Mouse (Mus musculus) lung, embryonic 16.5 days (tissue): Measurements from ENCODE around the gene Timm17a. TPM values are rescaled to one million over a fixed set of nuclear protein-coding genes. Genes with fewer than 3 reads are reported as not detected.

Experiments
- ATAC-seq: fragments of 200-750 bp; cut with Nextera tagmentation; 2 replicates; pipeline ENCODE4 v1.8.0; 2017; ENCODE audit warnings: low read depth, mild to moderate bottlenecking, moderate library complexity
- H3K27ac ChIP-seq: fragments of 300-500 bp; sonication (generic); 2 replicates; pipeline ENCODE4 v1.5.1; 2014; ENCODE audit warnings: mild to moderate bottlenecking, control low read depth, low read length
- H3K27me3 ChIP-seq: fragments of 300-500 bp; sonication (generic); 2 replicates; pipeline ENCODE4 v1.6.1; 2014; ENCODE audit warnings: low read depth, low read length, mixed read lengths; ENCODE audit not compliant: control insufficient read depth, insufficient read depth
- H3K36me3 ChIP-seq: fragments of 300-500 bp; sonication (generic); 2 replicates; pipeline ENCODE4 v1.6.1; 2014; ENCODE audit warnings: low read length; ENCODE audit not compliant: control insufficient read depth, insufficient read depth
- H3K4me1 ChIP-seq: fragments of 300-500 bp; sonication (generic); replicated peaks from 2 replicates; pipeline ENCODE4 v1.6.1; 2014; ENCODE audit warnings: low read length, mixed read lengths; ENCODE audit not compliant: control insufficient read depth, insufficient read depth
- H3K4me2 ChIP-seq: fragments of 300-500 bp; sonication (generic); 2 replicates; pipeline ENCODE4 v1.6.1; 2014; ENCODE audit warnings: low read depth, low read length, control low read depth
- H3K4me3 ChIP-seq: fragments of 300-500 bp; sonication (generic); 2 replicates; pipeline ENCODE4 v1.5.1; 2014; ENCODE audit warnings: mild to moderate bottlenecking, low read length, control low read depth
- H3K9ac ChIP-seq: fragments of 300-500 bp; sonication (generic); 2 replicates; pipeline ENCODE4 v1.6.1; 2014; ENCODE audit warnings: low read length, control low read depth
- H3K9me3 ChIP-seq: fragments of 300-500 bp; sonication (generic); 2 replicates; pipeline ENCODE4 v1.6.1; 2016; ENCODE audit warnings: low read length; ENCODE audit not compliant: control insufficient read depth
- WGBS: fragments of 180-500 bp; shearing (Covaris S2); extraction: QIAGEN DNeasy Blood & Tissue Kit; methylation state at CpG from one replicate; pipeline ENCODE4 v1.1.7; 2014; 5-methylcytosine and 5-hydroxymethylcytosine counted together
- polyA plus RNA-seq: library from polyadenylated mRNA; unstranded; fragments of >200 nt; fragmentation: Nextera tagmentation; extraction: Ambion mirVana; gene quantifications from 2 replicates; pipeline ENCODE4 v1.2.1, GENCODE M21; 2015

Gene Timm17a
- polyA plus RNA-seq, 1 experiment from 2014 or later: 187 TPM

DNA sequence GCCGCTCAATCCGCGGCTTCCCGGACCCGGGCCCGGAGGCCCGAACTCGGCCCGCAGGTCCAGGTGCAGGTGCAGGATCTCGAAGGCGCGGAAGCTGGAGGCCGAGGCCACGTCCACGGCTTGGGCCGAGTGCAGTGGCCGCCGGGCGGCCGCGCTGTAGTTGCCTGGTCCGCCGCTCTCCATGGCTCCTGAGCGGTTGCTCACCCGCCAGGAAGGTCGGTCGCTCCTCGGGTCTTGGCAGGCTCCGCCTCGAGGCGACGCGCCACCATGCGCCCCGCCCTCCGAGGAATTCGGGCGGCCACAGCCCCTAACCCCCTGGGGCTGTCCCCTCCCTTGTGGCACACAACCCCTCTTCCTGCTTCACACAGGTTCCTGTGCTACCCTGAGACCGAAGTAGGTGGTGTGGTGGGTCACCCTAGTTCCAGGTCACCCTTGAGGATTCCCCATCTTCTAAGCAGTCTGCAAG, 29.7 kb downstream of the Timm17a start, which contains the start of gene Rnpep:
Gene Rnpep (minus strand): TSS at position 259 of the 466 bp plus-strand sequence.
- H3K4me3 ChIP-seq: peak within 1 kb of the TSS; percentile 89
- WGBS: under 1% methylated on average over 39 of the region's 39 CpGs
- ATAC-seq: peak; percentile 92
- H3K4me1 ChIP-seq: peaks cover 18% of the 10 kb centered on the region
- no peaks in the 10 kb centered on the region for H3K9me3 ChIP-seq
- H3K4me2 ChIP-seq: peak within 1 kb of the TSS; percentile 88
- peaks cover 3% of the 10 kb centered on the region; the same call in 1 of the 2 replicates for H3K36me3 ChIP-seq
- peak within 1 kb of the TSS; percentile 94 for H3K27ac ChIP-seq
- peak within 1 kb of the TSS; percentile 96 for H3K9ac ChIP-seq
- no peaks in the 10 kb centered on the region for H3K27me3 ChIP-seq

DNA sequence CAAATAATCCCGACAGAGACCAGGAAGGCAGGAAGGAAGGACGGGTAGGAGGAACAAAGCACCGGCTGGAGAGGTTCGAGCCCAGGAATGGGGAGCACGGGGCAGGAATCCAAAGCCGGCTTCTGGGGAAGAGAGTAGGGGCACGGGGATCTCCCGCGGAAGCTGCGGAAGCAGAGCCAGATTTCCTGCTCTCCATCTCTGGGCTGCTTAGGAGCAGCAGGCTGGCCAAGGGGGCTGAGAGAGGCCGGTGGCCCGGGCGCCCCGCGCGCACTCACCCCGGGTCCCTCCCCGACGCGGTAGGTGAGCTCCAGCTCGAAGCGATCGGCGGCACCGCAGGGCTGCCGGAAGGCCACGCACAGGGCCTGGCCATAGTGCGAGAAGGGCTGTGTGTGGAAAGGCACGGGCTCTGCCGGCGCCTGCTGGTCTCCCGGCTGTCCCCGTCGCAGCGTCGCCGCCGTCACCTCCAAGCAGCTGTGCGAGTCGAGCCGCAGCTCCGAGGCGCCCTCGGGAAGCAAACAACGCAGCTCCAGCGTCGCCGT, 30.2 kb downstream of the Timm17a start:
- H3K4me3 ChIP-seq: peak overlapping the region; percentile 89
- H3K9ac ChIP-seq: peak overlapping the region; percentile 96
- peaks cover 18% of the 10 kb centered on the region for H3K4me1 ChIP-seq
- ATAC-seq: peak; percentile 59
- peak overlapping the region; percentile 94 for H3K27ac ChIP-seq
- H3K4me2 ChIP-seq: peak overlapping the region; percentile 88
- H3K9me3 ChIP-seq: no peaks in the 10 kb centered on the region
- H3K27me3 ChIP-seq: no peaks in the 10 kb centered on the region
- WGBS: 0% methylated on average over 41 of the region's 48 CpGs
- peaks cover 6% of the 10 kb centered on the region for H3K36me3 ChIP-seq

DNA sequence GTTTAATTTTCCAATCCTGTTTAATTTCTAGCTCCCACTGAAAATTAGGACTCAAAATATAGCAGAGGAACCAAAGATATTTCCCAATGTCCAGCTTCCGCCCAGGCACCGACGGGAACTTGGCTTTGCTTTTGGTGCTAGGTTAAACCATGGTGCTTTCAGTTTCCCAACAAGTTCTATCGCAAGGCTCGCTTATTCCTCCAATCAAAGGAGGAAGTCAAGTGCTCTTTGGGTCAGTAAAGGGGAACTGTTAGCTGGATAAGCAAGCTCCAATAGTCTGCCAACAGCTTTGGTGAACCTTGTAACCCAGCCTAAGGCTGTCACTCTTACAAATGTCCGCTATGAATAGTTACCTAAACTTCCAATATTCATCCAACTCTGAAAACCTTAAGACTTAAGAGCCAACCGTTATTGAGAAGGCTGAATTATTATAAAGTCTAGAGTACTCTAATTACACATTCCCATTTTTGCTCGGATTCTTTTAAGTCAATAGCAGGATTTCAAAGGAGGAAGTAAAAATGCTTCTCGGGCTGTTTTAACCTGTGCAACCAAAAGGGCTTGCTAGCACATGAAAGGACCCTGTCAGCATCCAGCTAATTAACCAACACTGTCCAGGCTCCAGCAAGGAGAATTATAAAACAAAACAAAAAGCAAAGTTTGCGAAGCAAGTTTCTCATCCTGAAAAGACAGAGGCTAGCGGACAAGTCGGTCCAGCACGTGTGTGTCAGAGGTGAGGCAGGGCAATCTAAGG, 30.9 kb downstream of the Timm17a start:
- peaks cover 18% of the 10 kb centered on the region for H3K4me1 ChIP-seq
- no peak for ATAC-seq
- peaks cover 12% of the 10 kb centered on the region for H3K36me3 ChIP-seq
- H3K27ac ChIP-seq: peak overlapping the region; percentile 94
- peak overlapping the region; percentile 89 for H3K4me3 ChIP-seq
- no peaks in the 10 kb centered on the region for H3K9me3 ChIP-seq
- peak overlapping the region; percentile 88 for H3K4me2 ChIP-seq
- H3K9ac ChIP-seq: peak overlapping the region; percentile 96
- H3K27me3 ChIP-seq: no peaks in the 10 kb centered on the region
- 20% methylated on average over 13 of the region's 13 CpGs for WGBS

DNA sequence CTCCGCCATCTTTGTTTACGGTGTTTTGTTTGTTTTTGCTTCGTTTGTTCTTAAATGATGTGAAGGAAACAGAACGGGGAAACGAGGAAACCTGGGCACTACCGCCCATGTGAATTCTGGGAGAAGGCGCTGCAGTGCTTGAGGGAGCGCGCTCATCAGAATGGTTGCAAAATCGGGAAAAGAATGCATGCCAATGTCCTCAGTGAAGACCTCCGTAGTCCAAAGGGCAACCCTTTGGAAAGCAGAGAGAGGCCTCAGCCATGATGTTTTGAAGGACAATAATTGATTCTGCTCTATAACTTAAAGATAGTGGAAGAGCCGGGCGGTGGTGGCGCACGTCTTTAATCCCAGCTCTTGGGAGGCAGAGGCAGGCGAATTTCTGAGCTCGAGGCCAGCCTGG, 31.7 kb downstream of the Timm17a start:
- Histone ChIP-seq H3K27me3 (no peaks in the 10 kb centered on the region), H3K4me1 (peaks cover 18% of the 10 kb centered on the region), H3K9me3 (no peaks in the 10 kb centered on the region), H3K4me3 (no peak overlapping the region), H3K9ac (no peak overlapping the region), H3K27ac (no peak overlapping the region), H3K4me2 (peak overlapping the region; percentile 88; the same call in 1 of the 2 replicates), H3K36me3 (peaks cover 18% of the 10 kb centered on the region)
- ATAC-seq: no peak
- WGBS: 94% methylated on average over 17 of the region's 17 CpGs

DNA sequence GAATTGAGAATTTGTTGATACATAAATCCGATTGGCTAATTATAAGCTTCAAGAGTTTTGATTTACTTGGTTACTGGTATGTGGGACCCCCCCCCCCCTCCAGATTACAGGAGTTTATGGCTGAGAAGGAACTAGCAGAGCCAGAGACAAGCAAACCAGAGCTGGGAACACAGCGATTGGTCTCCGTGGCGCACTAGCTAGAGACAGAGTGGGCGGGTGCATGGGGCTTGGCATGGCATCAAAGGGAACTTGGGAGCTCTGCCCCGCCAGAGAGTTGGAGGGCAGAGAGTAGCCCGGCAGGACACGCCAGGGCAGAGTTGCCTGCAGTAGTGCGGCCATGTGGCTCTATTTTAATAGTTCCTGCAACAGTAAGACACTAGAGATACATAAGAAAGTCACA, 32.9 kb downstream of the Timm17a start:
- WGBS: 38% methylated on average over 9 of the region's 9 CpGs
- no peak overlapping the region for H3K4me2 ChIP-seq

DNA sequence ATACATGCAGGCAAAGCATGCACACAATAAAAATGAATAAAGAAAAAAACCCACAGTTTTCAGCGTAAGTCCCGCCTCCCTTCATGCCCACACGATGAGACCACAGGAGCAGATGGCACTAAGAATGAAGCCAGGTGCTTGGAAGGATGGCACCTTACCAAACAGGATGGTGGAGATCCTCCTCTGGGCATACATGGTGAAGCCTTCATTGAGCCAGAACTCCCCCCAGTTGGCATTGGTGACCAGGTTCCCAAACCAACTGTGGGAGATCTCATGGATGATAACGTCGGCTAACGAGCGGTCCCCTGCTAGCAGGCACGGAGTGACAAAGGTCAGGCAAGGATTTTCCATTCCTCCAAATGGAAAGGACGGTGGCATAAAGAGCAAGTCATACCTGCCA, 42.2 kb downstream of the Timm17a start:
- H3K36me3 ChIP-seq: peaks cover 19% of the 10 kb centered on the region
- no peak overlapping the region for H3K9ac ChIP-seq
- no peaks in the 10 kb centered on the region for H3K9me3 ChIP-seq
- no peaks in the 10 kb centered on the region for H3K4me1 ChIP-seq
- H3K4me3 ChIP-seq: no peak overlapping the region
- H3K4me2 ChIP-seq: no peak overlapping the region
- no peak for ATAC-seq
- 85% methylated on average over 9 of the region's 9 CpGs for WGBS
- no peaks in the 10 kb centered on the region for H3K27me3 ChIP-seq
- H3K27ac ChIP-seq: no peak overlapping the region

More for the DNA sequence above, 32.9 kb downstream of the Timm17a start:
- no peak overlapping the region for H3K9ac ChIP-seq
- no peaks in the 10 kb centered on the region for H3K27me3 ChIP-seq
- no peaks in the 10 kb centered on the region for H3K9me3 ChIP-seq
- no peak overlapping the region for H3K4me3 ChIP-seq
- ATAC-seq: peak; percentile 56; the same call in 1 of the 2 replicates
- H3K27ac ChIP-seq: no peak overlapping the region
- H3K4me1 ChIP-seq: peaks cover 18% of the 10 kb centered on the region
- peaks cover 28% of the 10 kb centered on the region for H3K36me3 ChIP-seq

DNA sequence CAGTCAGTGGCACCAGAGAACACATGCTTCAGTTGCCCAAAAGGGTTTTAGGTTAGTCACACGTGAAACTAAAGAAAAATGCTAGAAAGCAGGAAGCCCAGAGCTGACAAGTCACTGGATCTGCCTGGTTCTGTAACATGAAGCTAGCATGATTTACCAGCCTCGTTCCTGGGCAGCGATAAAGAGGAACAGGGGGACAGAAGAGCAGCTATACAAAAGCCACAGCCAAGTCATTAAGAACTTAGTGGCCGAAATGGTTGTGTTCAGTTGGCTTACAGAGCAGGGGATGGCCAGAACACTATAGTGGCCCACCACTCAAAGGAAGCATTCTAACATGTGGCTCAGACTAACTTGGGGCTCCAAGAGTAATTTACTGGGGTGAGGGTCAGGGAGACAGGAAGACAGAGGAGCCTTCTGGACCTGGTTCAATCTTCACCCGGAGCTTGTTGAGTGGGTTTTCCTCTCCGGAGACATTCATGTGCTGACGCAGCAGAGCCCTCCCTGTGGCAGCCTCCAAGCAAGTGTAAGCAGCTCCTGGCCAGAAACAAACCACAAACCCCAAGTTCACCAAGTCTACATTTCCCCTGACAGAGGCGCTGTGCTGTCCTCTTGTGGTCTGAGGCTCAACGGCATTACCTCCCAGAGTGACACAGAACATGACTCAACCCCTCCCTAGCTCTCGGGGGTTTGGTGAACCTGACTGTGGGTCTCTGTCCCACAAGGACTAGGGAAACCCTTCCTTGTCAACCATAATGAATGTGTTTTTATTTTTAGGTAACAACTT, 45.7 kb downstream of the Timm17a start:
- H3K4me2 ChIP-seq: no peak overlapping the region
- peaks cover 24% of the 10 kb centered on the region for H3K36me3 ChIP-seq
- H3K4me3 ChIP-seq: no peak overlapping the region
- 77% methylated on average over 10 of the region's 10 CpGs for WGBS
- no peak overlapping the region for H3K9ac ChIP-seq
- H3K9me3 ChIP-seq: no peaks in the 10 kb centered on the region
- no peak for ATAC-seq
- no peak overlapping the region for H3K27ac ChIP-seq
- no peaks in the 10 kb centered on the region for H3K27me3 ChIP-seq
- no peaks in the 10 kb centered on the region for H3K4me1 ChIP-seq

DNA sequence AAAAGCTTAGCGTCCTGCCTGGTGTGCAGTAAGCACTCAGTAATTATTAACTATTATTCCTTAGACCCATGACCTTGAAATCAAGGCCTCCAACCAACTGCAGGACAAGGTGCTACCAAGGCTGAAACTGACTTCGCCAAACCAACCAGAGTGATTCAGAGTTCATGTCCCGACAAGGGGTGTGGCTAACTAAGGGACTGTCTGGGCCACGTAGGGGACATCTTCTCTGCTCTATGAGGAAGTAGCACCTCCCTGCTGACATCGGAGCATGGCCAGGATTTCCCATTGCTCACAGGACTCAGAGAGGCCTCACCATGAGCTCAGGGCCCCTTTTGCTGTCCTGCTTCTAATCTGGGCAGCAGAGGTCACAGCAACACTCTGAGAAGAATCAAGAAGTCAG, 47.7 kb downstream of the Timm17a start:
- no peak for ATAC-seq
- Histone ChIP-seq H3K27ac (no peak overlapping the region), H3K4me2 (no peak overlapping the region), H3K4me3 (no peak overlapping the region), H3K9ac (no peak overlapping the region), H3K36me3 (peaks cover 26% of the 10 kb centered on the region), H3K27me3 (no peaks in the 10 kb centered on the region), H3K4me1 (peaks cover 4% of the 10 kb centered on the region), H3K9me3 (no peaks in the 10 kb centered on the region)
- 71% methylated on average over 5 of the region's 5 CpGs for WGBS

DNA sequence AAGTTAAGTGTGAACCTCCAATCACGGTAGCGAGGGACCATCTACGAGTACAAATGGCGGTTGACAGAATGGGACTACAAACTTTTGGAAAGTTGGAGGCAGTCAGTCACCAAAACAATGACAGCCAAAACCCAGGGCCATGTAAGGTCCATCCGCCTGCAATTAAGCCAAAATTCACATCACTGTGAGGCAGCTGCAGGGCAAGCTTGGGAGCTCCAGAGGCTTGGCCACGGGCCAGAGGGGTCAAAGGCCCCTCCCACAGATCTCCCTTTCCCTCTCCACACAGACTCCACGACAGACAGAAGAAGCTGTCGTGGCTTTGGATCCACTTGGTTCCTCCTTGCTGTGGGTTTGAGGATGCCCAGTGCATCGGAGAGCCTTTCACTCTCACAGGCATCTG, 50.3 kb downstream of the Timm17a start:
- Histone ChIP-seq H3K9me3 (no peaks in the 10 kb centered on the region), H3K4me3 (no peak overlapping the region), H3K9ac (no peak overlapping the region), H3K36me3 (peaks cover 22% of the 10 kb centered on the region), H3K27ac (no peak overlapping the region), H3K27me3 (no peaks in the 10 kb centered on the region), H3K4me1 (peaks cover 15% of the 10 kb centered on the region), H3K4me2 (no peak overlapping the region)
- WGBS: 60% methylated on average over 9 of the region's 9 CpGs
- ATAC-seq: no peak
